Mouse (Mus musculus) small intestine, adult 2 months (tissue): ENCODE results near the gene Mup6. TPM values are rescaled to one million over a fixed set of nuclear protein-coding genes. Genes with fewer than 3 reads are reported as not detected.
"Not testable (repeated sequence)": the region's sequence is repeated elsewhere in the genome, so short reads cannot be mapped to it uniquely, and the experiment has no call there.

Source experiments
- H3K27ac ChIP-seq: fragments of 200-500 bp; 2 replicates; pipeline ENCODE4 v1.5.1; 2012; ENCODE audit warnings: low read depth, low read length, control low read depth, inconsistent platforms; ENCODE audit not compliant: insufficient read depth
- H3K27me3 ChIP-seq: fragments of 200-500 bp; 2 replicates; pipeline ENCODE4 v1.6.1; 2012; ENCODE audit warnings: mild to moderate bottlenecking, moderate library complexity, low read length, inconsistent platforms; ENCODE audit not compliant: control insufficient read depth, insufficient read depth
- H3K36me3 ChIP-seq: fragments of 200-500 bp; 2 replicates; pipeline ENCODE4 v1.6.1; 2012; ENCODE audit warnings: mild to moderate bottlenecking, low read length, control low read depth, inconsistent platforms; ENCODE audit not compliant: control insufficient read depth, insufficient read depth
- H3K4me1 ChIP-seq: fragments of 200-500 bp; 2 replicates; pipeline ENCODE4 v1.6.1; 2012; ENCODE audit warnings: low read length, inconsistent platforms, mixed read lengths; ENCODE audit not compliant: control insufficient read depth, insufficient read depth, insufficient read length
- H3K4me3 ChIP-seq: fragments of 200-500 bp; 2 replicates; pipeline ENCODE4 v1.5.1; 2012; ENCODE audit warnings: low read depth, mild to moderate bottlenecking, control low read depth, inconsistent platforms, low read length, moderate library complexity
- CTCF ChIP-seq: fragments of 200-500 bp; IDR thresholded peaks from 2 replicates; pipeline ENCODE4 v1.5.1; 2012; ENCODE audit warnings: low read depth, mild to moderate bottlenecking, control low read depth, inconsistent platforms, low read length, moderate library complexity, mixed read lengths; ENCODE audit not compliant: insufficient replicate concordance, insufficient read length; ENCODE audit errors: extremely low read depth
- POLR2A ChIP-seq: fragments of 200-500 bp; IDR thresholded peaks from 2 replicates; pipeline ENCODE4 v1.6.1; 2012; ENCODE audit warnings: low read depth, mild to moderate bottlenecking, control low read depth, inconsistent platforms, low read length, moderate library complexity
- WGBS: fragments of 180-500 bp; shearing (Covaris S2); methylation state at CpG from one replicate; pipeline ENCODE4 v1.1.7; 2018; 5-methylcytosine and 5-hydroxymethylcytosine counted together
- polyA plus RNA-seq: library from polyadenylated mRNA; depleted of rRNA; stranded (reverse); fragments of >200 nt; gene quantifications from 2 replicates; pipeline ENCODE4 v1.2.3, GENCODE M21; 2012; rRNA removed

Gene Mup6
- polyA plus RNA-seq, 1 experiment: not detected

GRCm38 (mm10) chr4:59937543-59937942, 26.6 kb upstream of the Mup6 start:
- TF ChIP-seq CTCF (no peak), POLR2A (no peak)
- Histone ChIP-seq H3K4me1 (peaks cover 3% of the 10 kb centered on the region; the same call in 1 of the 2 replicates), H3K4me3 (no peak overlapping the region), H3K27ac (no peak overlapping the region), H3K36me3 (no peaks in the 10 kb centered on the region), H3K27me3 (no peaks in the 10 kb centered on the region)
- WGBS: 38% methylated on average over 2 of the region's 2 CpGs

- TF ChIP-seq CTCF (no peak), POLR2A (no peak)
- WGBS: 64% methylated on average over 3 of the region's 3 CpGs
- H3K36me3 ChIP-seq: no peaks in the 10 kb centered on the region
- no peak within 1 kb of the TSS for H3K27ac ChIP-seq
- no peaks in the 10 kb centered on the region for H3K4me1 ChIP-seq
- no peak within 1 kb of the TSS for H3K4me3 ChIP-seq
- no peaks in the 10 kb centered on the region for H3K27me3 ChIP-seq
These were observed 3.5 kb upstream of the Mup6 start, which contains the start of gene Mup4 for GRCm38 (mm10) chr4:59960610-59961009. TSS of gene Mup4 (minus strand) at chr4:59960710.

- H3K27me3 ChIP-seq, H3K4me1 ChIP-seq, H3K4me3 ChIP-seq, H3K36me3 ChIP-seq, H3K27ac ChIP-seq: not testable (repeated sequence)
These were observed 33.8 kb downstream of the Mup6 start for GRCm38 (mm10) chr4:59997894-59998293.

GRCm38 (mm10) chr4:60020141-60020540, 56.0 kb downstream of the Mup6 start:
- H3K4me3 ChIP-seq, H3K4me1 ChIP-seq, H3K27ac ChIP-seq, H3K27me3 ChIP-seq, H3K36me3 ChIP-seq: not testable (repeated sequence)
- 79% methylated on average over 7 of the region's 7 CpGs for WGBS

GRCm38 (mm10) chr4:60029334-60030111, 65.4 kb downstream of the Mup6 start:
- 76% methylated on average over 13 of the region's 13 CpGs for WGBS
- H3K36me3 ChIP-seq, H3K4me3 ChIP-seq, H3K27me3 ChIP-seq, H3K27ac ChIP-seq, H3K4me1 ChIP-seq: not testable (repeated sequence)

Other genes with a start within 250 kb of the Mup6 start
- 1.8 and 4.1 TPM in 2 replicates for gene Inip, start 162.7 kb upstream of the Mup6 start, polyA plus RNA-seq
- gene Snx30, start 158.5 kb upstream of the Mup6 start, polyA plus RNA-seq: 0.74 and 0.75 TPM in 2 replicates
- not detected in 2 replicates for gene Slc46a2, start 49.2 kb upstream of the Mup6 start, polyA plus RNA-seq
- not detected in 2 replicates for gene Mup4, start 3.6 kb upstream of the Mup6 start, polyA plus RNA-seq
- not detected in 2 replicates for gene Mup7, start 106.2 kb downstream of the Mup6 start, polyA plus RNA-seq
- not detected in 2 replicates for gene Mup2, start 190.0 kb downstream of the Mup6 start, polyA plus RNA-seq